Mouse (Mus musculus) neural tube, embryonic 15.5 days (tissue): ENCODE results near the gene Prn. TPM values are rescaled to one million over a fixed set of nuclear protein-coding genes. Genes with fewer than 3 reads are reported as not detected.

Experiments
- ATAC-seq: fragments of 200-750 bp; cut with Nextera tagmentation; 2 replicates; pipeline ENCODE4 v1.8.0; 2017; ENCODE audit warnings: mild to moderate bottlenecking, moderate TSS enrichment, moderate library complexity; ENCODE audit not compliant: low FRiP score
- H3K27ac ChIP-seq: fragments of 300-500 bp; sonication (generic); replicated peaks from 2 replicates; pipeline ENCODE4 v1.5.1; 2015; ENCODE audit warnings: mild to moderate bottlenecking, inconsistent platforms
- H3K27me3 ChIP-seq: fragments of 300-500 bp; sonication (generic); replicated peaks from 2 replicates; pipeline ENCODE4 v1.6.1; 2015; ENCODE audit warnings: inconsistent platforms
- H3K36me3 ChIP-seq: fragments of 300-500 bp; sonication (generic); 2 replicates; pipeline ENCODE4 v1.6.1; 2015; ENCODE audit warnings: inconsistent platforms
- H3K4me1 ChIP-seq: fragments of 300-500 bp; sonication (generic); 2 replicates; pipeline ENCODE4 v1.6.1; 2015; ENCODE audit warnings: inconsistent platforms
- H3K4me2 ChIP-seq: fragments of 300-500 bp; sonication (generic); 2 replicates; pipeline ENCODE4 v1.6.1; 2015; ENCODE audit warnings: inconsistent platforms, mild to moderate bottlenecking, moderate library complexity
- H3K4me3 ChIP-seq: fragments of 300-500 bp; sonication (generic); replicated peaks from 2 replicates; pipeline ENCODE4 v1.5.1; 2015; ENCODE audit warnings: mild to moderate bottlenecking, inconsistent platforms
- H3K9ac ChIP-seq: fragments of 300-500 bp; sonication (generic); replicated peaks from 2 replicates; pipeline ENCODE4 v1.6.1; 2015; ENCODE audit warnings: mild to moderate bottlenecking, inconsistent platforms
- H3K9me3 ChIP-seq: fragments of 300-500 bp; sonication (generic); replicated peaks from 2 replicates; pipeline ENCODE4 v1.6.1; 2016; ENCODE audit warnings: inconsistent platforms
- WGBS: fragments of 180-500 bp; shearing (Covaris S2); methylation state at CpG from one replicate; pipeline ENCODE4 v1.1.7; 2015; ENCODE audit warnings: mixed read lengths; 5-methylcytosine and 5-hydroxymethylcytosine counted together
- polyA plus RNA-seq: library from polyadenylated mRNA; unstranded; fragments of >200 nt; fragmentation: Nextera tagmentation; extraction: Ambion mirVana; gene quantifications from 2 replicates; pipeline ENCODE4 v1.2.1, GENCODE M21; 2015

Gene Prn
- polyA plus RNA-seq, 1 experiment from 2014 or later, result not detected

DNA sequence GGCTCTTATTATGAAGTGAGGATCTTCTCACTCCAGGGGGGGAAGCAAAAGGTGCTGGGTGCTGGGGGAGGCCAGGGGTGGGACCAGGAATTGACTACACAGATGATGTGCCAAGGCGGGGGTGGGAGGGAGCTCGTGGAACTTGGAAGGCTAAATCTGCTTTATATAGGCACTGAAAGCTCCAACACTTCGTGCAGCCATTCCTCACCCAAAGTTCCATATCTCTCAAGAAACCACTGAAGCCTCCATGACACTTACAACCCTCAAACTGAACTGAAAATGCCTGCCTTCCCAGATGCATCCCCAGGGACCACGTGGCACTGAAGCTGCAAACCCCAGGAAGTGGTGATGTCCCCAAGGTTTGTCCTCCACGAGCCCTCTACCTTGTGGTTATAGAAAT, 94.2 kb downstream of the Prn start:
- ATAC-seq, result no peak
- Histone ChIP-seq H3K4me2 (no peak overlapping the region), H3K27ac (no peak overlapping the region), H3K4me3 (no peak overlapping the region), H3K27me3 (no peaks in the 10 kb centered on the region), H3K9ac (no peak overlapping the region), H3K9me3 (no peaks in the 10 kb centered on the region), H3K36me3 (peaks cover 52% of the 10 kb centered on the region), H3K4me1 (no peaks in the 10 kb centered on the region)
- WGBS, result 85% methylated on average over 5 of the region's 5 CpGs

DNA sequence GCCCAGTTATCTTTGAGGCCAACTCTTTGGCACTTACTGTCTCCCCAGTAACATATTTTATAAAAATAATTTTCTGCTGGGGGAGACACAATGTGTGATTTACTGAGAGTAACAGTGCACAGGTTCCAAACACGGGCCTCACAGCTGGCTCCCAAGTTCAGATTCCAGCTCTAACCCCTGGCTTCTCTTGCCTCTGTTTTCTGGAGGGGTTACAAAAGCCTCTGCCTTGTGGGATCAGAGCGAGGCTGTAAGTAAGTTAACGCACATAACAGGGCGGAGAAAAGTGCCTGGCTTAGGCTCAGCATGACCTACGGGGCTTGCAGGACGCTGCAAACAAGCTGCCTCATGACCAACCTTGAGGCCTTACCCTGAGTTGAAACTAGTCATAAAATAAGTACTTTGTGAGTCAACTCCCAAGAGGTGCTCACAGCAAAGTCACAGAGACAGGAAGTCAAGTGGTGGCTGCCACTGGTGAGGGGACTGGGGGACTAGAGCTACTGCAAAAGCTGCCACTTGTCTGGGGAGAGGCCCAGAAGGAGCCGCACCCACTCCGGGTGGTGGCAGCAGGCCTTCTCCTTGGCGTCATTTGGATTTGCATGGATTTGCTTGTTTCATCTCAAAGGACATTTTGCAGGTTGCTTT, 94.9 kb downstream of the Prn start:
- ATAC-seq, result no peak

DNA sequence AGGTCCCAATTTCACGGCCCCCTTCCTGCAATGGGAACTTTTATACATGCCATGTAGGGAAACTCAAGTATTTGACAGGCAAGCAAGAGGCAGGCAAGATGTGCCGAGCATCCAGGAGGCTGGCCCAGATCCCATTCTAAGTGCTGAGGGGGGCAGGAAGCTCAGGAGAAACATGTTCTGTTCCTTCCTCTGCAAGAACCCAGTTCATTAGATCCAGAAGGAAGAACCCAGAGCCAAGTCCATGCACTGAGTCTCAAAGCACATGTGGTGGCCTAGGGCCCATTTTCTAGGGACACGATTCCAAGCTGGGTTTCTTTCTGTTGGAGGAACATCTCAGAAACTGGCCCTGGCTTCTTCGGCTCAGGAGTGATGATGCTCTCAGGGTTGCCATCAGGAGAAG, 95.7 kb downstream of the Prn start:
- 90% methylated on average over 4 of the region's 4 CpGs for WGBS

More for the DNA sequence above, 94.9 kb downstream of the Prn start:
- no peaks in the 10 kb centered on the region for H3K27me3 ChIP-seq
- no peaks in the 10 kb centered on the region for H3K4me1 ChIP-seq
- 87% methylated on average over 9 of the region's 9 CpGs for WGBS
- no peak overlapping the region for H3K9ac ChIP-seq
- H3K9me3 ChIP-seq, result no peaks in the 10 kb centered on the region
- no peak overlapping the region for H3K4me2 ChIP-seq
- H3K36me3 ChIP-seq, result peaks cover 51% of the 10 kb centered on the region
- no peak overlapping the region for H3K27ac ChIP-seq
- H3K4me3 ChIP-seq, result no peak overlapping the region

More for the DNA sequence above, 95.7 kb downstream of the Prn start:
- Histone ChIP-seq H3K9ac (no peak overlapping the region), H3K4me2 (no peak overlapping the region), H3K4me3 (no peak overlapping the region), H3K9me3 (no peaks in the 10 kb centered on the region), H3K36me3 (peaks cover 53% of the 10 kb centered on the region), H3K4me1 (no peaks in the 10 kb centered on the region), H3K27ac (no peak overlapping the region), H3K27me3 (no peaks in the 10 kb centered on the region)
- no peak for ATAC-seq

Other genes starting within 250 kb of the Prn start
- gene Erv3, start 50.2 kb upstream of the Prn start, polyA plus RNA-seq, result not detected in 2 replicates
- 141 and 148 TPM in 2 replicates for gene Prnp, start within 50 bp of the Prn start, polyA plus RNA-seq
- 9.5 and 15.1 TPM in 2 replicates for gene Prnd, start 40.9 kb downstream of the Prn start, polyA plus RNA-seq
- 21.6 and 22.5 TPM in 2 replicates for gene Rassf2, start 120.3 kb downstream of the Prn start, polyA plus RNA-seq
- 33.1 and 36.8 TPM in 2 replicates for gene Slc23a2, start 235.2 kb downstream of the Prn start, polyA plus RNA-seq